Mouse (Mus musculus): ENCODE measurements around the gene Hbq1a.
A peak's percentile ranks its signal among the peaks of the same experiment; 100 is the strongest.
"Not testable (repeated sequence)": the region's sequence is repeated elsewhere in the genome, so short reads cannot be mapped to it uniquely, and the experiment has no call there.

Gene Hbq1a

DNA sequence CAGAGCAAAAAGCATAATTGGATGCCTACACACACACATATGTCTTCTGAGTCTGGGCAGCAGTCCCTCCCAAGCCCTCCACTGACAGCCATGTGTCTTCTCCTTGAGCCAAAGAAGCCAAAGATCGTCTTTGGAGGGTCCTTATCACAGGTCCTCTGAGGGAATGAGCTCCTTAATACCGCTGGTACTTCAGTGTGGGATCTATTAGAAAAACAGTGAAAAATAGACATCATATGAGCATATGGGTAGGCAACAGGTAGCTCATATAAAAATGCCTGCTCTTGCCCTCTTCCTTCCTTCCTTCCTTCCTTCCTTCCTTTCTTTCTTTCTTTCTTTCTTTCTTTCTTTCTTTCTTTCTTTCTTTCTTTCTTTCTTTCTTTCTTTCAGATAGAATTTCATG lies 15.3 kb upstream of the Hbq1a start:
- not testable (repeated sequence) for DNase-seq (ENCODE audit: low spot score in 2 of 2)

DNA sequence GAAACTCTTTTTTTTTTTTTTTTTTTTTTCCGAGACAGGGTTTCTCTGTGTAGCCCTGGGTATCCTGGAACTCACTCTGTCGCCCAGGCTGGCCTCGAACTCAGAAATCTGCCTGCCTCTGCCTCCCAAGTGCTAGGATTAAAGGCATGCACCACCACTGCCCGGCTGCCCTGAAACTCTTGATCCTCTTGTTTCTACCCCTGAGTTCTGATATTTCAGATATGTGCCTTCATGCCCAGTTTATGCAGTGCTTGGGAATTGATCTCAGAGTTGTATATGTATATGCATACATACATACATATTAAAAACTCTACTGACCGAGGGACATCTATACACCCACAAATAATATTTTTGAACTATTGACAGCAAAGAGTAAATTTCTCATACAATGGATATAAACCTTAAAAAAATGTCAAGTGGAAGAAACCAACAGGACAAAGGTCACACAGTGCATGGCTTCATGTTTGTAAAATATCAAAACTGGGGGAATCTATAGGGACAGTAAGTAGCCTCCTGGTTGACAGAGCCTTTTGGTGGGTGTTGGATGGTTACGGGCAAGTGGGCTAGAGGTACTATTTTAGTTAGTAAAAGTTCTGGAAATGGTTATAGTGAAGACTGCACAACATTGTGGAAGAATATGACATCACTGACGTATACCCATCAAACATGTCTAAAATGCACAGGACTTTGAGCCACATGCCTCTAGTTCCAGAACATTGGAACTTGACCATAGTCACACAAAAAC lies 14.7 kb upstream of the Hbq1a start:
- peak; percentile 77 to 80 for DNase-seq (ENCODE audit: low spot score in 2 of 2)

DNA sequence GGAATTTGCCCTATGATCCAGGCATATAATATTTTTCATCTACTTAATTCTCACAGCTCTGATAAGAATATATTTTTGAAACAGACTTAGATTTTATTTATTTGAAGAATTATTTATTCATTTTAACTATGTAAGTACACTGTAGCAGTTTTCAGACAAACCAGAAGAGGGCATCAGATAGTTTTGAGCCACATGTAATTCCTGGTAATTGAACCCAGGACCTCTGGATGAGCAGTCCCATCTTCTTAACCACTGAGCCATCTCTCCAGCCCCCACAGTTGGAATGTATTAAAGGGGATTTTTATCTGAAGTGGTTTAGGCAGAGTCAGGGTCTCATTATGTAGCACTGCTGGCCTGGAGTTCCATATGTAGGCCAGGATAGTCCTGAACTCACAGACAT lies 14.0 kb upstream of the Hbq1a start:
- DNase-seq (ENCODE audit: low spot score in 2 of 2), result not testable (repeated sequence)

DNA sequence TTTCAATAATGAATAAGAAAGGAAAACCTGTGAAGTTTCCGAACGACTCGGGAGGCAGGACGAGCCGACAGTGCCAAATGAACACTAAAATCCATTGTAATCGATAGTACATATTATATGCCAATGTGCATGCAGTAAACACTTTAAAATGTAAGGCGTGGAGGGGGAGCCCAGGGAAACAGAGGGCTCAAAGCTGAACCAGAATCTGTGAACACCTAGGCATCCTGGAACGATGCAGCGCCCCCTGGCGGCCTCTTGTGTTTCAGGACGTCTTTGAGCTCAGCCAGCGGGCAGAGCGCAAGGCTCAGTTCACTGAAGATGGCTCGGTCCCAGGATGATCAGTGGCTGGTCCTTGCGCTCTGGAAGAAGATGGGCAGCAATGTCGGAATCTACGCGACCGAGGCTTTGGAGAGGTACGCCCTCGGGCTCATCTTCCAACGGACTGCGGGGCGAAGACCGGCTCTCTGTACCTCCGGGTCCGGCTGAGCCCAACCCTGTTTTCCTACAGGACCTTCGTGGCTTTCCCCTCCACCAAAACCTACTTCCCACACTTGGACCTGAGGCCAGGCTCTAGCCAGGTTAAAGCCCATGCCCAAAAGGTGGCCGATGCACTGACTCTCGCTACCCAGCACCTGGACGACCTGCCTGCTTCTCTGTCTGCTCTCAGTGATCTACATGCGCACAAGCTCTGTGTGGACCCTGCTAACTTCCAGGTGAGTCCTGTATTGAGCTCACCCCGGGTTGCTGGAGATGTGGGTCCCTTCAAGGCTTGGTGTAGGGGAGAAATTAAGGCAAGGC lies 13.0 kb upstream of the Hbq1a start, which contains the start of gene Hbq1b:
Gene Hbq1b, plus strand, starts transcription at position 271 of the 798 bp plus-strand sequence.
- DNase-seq (ENCODE audit: low spot score in 2 of 2), result peak; percentile 89 to 90

DNA sequence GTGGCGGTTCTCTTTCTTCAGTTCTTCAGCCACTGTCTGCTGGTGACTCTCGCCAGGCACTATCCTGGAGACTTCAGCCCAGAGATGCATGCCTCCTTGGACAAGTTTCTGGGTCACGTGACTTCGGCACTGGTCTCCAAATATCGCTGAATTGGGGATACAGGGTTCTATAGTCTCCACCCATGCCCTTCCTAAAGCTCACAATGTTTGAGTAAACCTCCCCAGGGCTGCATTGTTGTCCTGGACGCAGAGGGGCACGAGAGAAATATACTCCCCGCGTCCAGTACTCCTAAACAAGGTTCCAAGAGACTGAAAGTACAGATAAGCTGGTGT lies 12.4 kb upstream of the Hbq1a start:
- peak; percentile 59 to 70 for DNase-seq (ENCODE audit: low spot score in 2 of 2)

DNA sequence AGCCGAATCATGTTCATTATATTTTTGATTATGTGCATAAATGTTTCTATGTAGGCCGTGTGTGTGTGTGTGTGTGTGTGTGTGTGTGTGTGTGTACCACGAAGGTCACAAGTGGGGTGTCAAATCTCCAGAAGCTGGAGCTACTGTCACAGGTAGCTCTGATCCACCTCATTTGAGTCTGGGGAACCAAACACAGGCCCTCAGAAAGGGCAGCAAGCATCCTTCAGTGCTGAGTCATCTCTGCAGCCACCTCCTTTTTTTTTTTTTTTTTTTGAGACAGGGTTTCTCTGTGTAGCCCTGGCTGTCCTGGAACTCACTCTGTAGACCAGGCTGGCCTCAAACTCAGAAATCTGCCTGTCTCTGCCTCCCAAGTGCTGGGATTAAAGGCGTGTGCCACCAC lies 7.0 kb upstream of the Hbq1a start:
- peak; percentile 39 to 51 for DNase-seq (ENCODE audit: low spot score in 2 of 2)

DNA sequence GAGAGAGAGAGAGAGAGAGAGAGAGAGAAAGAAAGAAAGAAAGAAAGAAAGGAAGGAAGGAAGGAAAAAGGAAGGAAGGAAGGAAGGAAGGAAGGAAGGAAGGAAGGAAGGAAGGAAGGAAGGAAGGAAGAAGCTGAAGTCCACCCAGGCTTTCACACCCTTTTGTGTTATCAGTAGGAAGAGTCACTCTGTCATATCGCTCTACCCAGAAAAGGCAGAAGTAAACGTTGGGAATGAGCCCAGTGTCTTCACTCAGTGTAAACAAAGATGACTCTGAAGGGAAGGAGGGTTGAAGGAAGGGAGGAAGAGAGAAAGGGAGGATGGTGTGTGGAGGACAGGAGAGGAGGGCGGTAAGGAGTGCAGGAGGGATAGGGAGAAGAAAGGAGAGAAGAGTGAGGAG lies 6.4 kb upstream of the Hbq1a start:
- peak in 1 of 2 experiments; percentile 41 for DNase-seq (ENCODE audit: low spot score in 2 of 2)

DNA sequence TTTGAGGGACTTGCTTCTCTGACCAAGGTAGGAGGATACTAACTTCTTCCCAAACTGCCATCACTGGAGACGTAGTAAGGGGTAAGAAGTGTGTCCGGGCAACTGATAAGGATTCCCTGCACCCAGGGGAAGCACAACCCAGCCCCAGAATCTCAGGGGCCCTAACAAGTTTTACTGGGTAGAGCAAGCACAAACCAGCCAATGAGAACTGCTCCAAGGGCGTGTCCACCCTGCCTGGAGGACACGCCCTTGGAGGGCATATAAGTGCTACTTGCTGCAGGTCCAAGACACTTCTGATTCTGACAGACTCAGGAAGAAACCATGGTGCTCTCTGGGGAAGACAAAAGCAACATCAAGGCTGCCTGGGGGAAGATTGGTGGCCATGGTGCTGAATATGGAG lies 3.7 kb upstream of the Hbq1a start, which contains the start of gene Hba-a2:
Gene Hba-a2, plus strand, starts transcription at position 287 of the 400 bp plus-strand sequence.
- not testable (repeated sequence) for DNase-seq (ENCODE audit: low spot score in 2 of 2)

DNA sequence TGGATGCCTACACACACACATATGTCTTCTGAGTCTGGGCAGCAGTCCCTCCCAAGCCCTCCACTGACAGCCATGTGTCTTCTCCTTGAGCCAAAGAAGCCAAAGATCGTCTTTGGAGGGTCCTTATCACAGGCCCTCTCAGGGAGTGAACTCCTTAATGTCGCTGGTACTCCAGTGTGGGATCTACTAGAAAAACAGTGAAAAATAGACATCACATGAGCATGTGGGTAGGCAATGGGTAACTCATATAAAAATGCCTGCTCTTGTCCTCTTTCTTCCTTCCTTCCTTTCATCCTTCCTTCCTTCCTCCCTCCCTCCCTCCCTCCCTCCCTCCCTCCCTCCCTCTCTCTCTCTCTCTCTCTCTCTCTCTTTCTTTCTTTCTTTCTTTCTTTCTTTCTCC lies 2.5 kb upstream of the Hbq1a start:
- peak in 1 of 2 experiments; percentile 31 for DNase-seq (ENCODE audit: low spot score in 2 of 2)

DNA sequence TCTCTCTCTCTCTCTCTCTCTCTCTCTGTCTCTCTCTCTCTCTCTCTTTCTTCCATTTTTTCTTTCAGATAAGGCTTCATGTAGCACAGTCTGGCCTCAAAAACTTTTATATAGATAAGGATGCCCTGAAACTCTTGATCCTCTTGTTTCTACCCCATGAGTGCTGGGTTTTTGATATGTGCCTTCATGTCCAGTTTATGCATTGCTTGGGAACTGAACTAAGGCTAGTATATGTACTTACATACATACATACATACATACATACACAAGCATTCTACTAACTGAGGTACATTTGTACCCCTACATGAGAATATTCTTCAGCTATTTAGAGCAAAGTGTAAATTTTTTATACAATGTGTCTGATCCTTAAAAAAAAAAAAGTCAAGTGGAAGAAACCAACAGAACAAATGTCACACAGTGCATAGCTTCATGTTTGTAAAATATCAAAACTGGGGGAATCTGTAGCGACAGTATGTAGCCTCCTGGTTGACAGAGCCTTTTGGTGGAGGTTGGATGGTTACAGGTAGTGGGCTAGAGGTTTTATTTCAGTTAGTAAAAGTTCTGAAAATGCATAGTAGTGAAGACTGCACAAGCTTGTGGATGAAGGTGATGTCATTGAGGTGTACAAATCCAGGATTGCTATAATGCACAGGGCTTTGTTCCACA lies 1.9 kb upstream of the Hbq1a start:
- DNase-seq (ENCODE audit: low spot score in 2 of 2), result peak in 1 of 2 experiments; percentile 12

DNA sequence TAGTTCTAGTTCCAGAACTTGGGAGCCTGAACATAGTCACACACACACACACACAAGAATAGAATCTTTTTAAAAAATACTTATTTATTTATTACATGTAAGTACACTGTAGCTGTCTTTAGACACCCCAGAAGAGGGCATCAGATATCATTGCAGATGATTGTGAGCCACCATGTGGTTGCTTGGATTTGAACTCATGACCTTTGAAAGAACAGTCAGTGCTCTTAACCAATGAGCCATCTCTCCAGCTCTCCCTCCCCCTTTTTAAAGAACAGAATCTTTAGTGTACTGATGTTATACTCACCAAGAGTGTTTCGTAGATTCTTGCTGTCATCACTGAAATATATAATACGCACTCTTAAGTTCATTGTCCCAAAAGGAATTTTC lies 1.3 kb upstream of the Hbq1a start:
- peak in 1 of 2 experiments; percentile 18 for DNase-seq (ENCODE audit: low spot score in 2 of 2)

DNA sequence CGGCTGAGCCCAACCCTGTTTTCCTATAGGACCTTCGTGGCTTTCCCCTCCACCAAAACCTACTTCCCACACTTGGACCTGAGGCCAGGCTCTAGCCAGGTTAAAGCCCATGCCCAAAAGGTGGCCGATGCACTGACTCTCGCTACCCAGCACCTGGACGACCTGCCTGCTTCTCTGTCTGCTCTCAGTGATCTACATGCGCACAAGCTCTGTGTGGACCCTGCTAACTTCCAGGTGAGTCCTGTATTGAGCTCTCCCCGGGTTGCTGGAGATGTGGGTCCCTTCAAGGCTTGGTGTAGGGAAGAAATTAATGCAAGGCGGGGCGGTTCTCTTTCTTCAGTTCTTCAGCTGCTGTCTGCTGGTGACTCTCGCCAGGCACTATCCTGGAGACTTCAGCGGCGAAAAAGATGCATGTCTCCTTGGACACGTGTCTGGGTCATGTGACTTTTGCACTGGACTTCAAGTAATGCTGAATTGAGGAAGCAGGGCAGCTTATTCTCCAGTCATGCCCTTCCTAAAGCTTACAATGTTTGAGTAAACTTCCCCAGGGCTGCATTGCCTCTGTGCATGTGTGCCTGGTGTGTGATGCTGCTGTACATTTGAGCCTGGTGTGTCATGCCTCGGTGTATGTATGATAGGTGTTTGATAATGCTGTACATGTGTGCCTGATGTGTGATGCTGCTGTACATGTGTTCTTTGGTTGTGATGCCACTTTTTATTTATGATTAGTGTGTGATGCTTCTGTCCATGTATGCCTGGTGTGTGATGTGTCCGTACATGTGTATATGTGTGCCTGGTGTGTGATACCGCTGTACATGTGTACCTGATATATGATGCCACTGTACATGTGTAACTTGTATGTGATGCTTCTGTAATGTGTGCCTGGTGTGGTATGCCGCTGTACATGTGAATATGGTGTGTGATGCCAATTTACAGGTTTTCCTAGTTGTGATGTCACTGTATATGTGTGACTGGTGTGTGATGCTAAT lies 704 bp downstream of the Hbq1a start:
- peak; percentile 27 to 36 for DNase-seq (ENCODE audit: low spot score in 2 of 2)

DNA sequence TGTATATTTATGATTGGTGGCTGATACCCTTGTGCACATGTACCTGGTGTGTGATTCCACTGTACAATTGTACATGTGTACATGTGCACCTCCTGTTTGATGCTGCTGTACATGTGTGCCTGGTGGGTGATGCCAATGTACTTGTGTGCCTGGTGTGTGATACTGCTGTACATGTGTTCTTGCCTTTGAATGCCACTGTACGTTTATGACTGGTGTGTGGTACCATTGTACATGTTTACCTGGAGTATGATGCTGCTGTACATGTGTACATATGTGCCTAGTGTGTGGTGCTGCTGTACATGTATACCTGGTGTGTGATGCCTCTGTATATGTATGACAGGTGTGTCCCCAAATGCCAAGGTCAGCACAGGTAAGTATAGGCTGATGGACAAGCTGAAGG lies 1.6 kb downstream of the Hbq1a start:
- no peak for DNase-seq (ENCODE audit: low spot score in 2 of 2)

DNA sequence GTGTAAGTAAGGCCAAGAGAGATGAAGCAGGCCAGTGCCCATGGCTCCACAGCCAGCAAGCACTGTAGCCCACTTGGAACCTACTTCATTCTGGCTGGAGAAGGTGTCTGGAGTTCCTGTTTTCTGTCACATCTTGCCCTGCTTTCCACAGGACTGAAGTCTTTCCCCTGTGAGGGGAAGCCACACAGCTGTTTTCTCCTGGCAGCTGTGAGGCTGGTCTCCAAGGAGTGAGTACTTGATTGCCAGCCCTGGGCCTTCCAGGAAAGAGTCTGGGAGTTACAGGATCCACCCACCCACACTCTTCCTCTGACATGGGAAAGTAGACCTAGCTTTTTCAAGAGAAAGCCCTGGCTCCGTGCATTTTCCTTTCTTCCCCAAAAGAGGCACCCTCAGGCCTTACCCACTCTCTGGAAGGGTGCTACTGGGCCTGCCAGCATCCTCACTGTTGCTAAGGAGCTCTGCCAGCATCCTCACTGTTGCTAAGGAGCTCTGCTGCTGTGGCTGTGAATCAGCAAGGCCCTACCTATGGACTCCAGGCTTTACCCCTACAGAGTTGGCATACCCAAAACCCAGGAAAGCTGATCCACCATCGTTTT lies 3.1 kb downstream of the Hbq1a start:
- no peak for DNase-seq (ENCODE audit: low spot score in 2 of 2)

DNA sequence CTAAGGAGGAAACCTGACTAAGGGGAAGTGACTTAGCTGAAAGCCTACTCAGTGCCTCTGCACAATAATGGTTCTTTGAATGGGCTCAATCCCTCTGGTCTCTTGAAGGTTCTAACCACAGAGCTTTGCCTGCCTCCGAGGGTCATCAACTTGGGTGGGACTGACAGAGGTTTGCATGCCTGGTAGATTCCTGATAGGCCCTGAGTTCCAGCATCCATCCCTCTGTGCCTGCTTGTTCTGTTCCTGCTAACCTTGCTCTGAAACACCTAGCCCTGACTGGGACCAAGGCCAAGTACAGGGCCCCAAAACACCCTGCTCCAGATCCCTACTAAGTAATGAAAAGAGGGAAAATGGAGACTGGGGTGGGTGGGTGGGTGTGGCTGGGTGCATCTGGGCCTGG lies 3.6 kb downstream of the Hbq1a start:
- DNase-seq (ENCODE audit: low spot score in 2 of 2), result no peak

DNA sequence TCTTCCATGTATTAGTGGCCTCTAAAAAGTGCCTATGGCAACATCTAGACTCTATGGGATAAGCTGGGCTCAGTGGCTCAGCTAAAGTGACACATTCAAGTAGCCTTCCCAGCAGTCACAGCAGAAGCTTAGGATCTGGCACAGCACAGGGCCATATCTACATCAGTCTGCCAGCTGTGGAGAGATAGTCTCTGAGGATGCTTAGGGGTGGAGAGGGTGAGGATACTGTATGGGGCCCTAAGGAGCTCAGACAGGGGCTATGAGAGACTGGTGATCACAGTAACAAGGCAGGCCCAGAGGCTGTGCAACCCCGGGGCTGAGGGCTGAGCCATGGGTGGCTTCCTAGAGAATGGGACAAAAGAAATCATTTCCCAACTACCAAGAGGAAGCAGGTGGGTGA lies 7.1 kb downstream of the Hbq1a start:
- no peak for DNase-seq (ENCODE audit: low spot score in 2 of 2)

DNA sequence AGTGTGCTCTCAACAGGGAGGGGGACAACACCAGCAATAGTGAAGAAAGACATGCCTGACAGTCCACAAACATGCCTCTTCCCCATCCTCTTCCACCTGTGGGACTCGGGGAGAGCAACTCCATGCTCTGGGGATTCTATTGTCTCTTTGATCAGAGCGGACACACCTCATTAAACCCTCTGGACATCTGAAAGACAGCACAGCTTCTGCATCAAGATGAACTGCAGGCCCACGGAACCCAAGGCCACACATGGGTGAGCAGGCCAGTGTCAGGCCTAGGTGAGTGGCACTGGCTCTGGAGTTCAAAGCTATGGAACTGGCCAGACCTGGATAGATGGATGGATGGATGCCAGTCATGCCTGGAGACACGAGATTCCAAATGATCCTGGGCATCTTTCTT lies 9.6 kb downstream of the Hbq1a start:
- DNase-seq (ENCODE audit: low spot score in 2 of 2), result no peak

DNA sequence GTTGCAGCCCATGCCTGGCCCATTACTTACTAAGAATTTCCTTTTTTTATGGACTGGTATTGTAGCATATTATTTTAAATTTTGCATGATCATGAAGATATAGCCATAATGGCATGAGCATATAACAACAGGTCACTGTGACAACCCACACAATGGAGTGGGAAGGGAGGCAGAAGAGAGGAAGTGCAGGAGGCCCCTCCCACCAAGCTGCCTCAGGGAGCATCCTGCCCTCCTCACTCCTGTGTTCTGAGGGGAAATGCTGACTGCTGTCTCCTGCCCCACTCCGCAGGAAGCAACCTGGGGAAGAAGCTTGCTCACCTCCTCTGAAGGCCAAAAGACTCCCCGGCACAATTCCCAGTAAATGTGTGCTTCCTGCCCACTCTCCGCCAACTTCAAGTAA lies 10.1 kb downstream of the Hbq1a start:
- no peak for DNase-seq (ENCODE audit: low spot score in 2 of 2)

DNA sequence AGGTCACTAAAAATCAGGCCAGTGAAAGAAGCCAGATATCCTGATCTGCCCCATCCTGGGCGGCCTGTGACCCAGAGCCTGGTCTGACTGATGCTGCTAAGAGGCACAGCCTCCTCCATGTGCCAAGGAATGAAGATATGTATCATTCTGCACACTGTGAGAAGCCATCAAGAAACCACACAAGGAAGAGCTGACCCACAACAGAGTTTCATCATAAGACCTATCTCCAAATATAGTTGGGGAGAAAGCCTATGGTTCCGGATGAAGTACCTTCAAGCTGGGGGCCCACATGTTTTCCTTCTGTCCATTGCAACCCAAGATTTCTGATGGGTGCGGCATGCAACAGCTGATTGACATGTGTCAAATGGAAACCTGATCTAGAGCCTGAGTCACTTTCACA lies 16.1 kb downstream of the Hbq1a start:
- no peak for DNase-seq (ENCODE audit: low spot score in 2 of 2)

DNA sequence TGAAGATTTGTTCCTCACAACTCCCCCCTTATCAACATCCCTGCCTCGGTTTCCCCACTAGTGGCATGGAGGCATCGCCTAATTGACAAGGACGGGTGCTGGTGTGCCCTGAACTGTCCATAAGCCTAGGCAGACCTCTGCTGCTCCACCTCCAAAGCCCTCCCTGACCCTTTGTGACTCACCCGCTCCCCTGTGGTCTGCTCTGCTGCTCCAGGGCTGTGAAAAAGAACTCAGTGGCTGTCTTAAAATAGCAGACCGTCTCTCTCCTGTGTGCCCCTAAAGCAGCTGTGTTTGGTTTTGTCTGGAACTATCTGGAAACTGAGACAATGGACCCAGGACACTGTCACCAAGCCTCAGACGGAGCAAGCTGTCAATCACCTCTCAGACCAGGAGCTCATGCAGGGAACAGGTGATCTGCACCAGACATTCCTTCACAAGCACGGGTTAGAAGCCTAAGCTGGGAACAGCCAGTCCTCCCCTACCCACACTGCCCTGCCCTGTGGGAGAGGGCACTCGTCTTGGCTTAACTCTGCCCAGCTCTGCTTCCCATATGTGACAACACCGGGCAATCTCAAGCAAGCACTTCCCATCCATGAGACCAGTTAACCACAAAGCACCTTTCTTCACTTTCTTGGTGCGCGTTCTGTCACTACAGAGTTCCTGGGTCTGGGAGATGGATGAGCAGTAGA lies 20.8 kb downstream of the Hbq1a start:
- DNase-seq (ENCODE audit: low spot score in 2 of 2), result no peak
